Mouse (Mus musculus): ENCODE results near the gene Pibf1. TPM values are rescaled to one million over a fixed set of nuclear protein-coding genes. Genes with fewer than 3 reads are reported as not detected.

The Pibf1 gene
- total and polyA plus RNA-seq, 2 experiments from 2014 or later, result 4.7 to 10.5 TPM

- H3K9me3 ChIP-seq (replicated peaks; ENCODE audit: control insufficient read depth, low read length), result no peaks in the 10 kb centered on the region
- H3K9ac ChIP-seq (replicated peaks; ENCODE audit: low read depth, low read length), result no peak overlapping the region
- H3K4me3 ChIP-seq (ENCODE audit: low read depth, low read length), result no peak overlapping the region
- no peak for TF ChIP-seq EP300 (IDR thresholded peaks at IDR 0.05; ENCODE audit: low read depth)
- no peak for TF ChIP-seq CTCF (IDR thresholded peaks at IDR 0.05; ENCODE audit: low read depth)
- no peaks in the 10 kb centered on the region for H3K27me3 ChIP-seq (ENCODE audit: control insufficient read depth, insufficient read depth, low read length)
- H3K27ac ChIP-seq (ENCODE audit: low read depth), result no peak overlapping the region
- no peak for DNase-seq (ENCODE audit: low spot score)
- H3K4me1 ChIP-seq (ENCODE audit: control insufficient read depth, insufficient read depth), result no peaks in the 10 kb centered on the region
- no peak for ATAC-seq (ENCODE audit: insufficient read depth, low read depth)
- H3K4me2 ChIP-seq (ENCODE audit: low read depth, low read length), result no peak overlapping the region
- 88% methylated on average over 2 of the region's 2 CpGs for WGBS
- H3K36me3 ChIP-seq (replicated peaks; ENCODE audit: control insufficient read depth, insufficient read depth, low read length), result peaks cover 47% of the 10 kb centered on the region
Observed at GRCm38 (mm10) chr14:99140036-99140435, 40.8 kb downstream of the Pibf1 start.

GRCm38 (mm10) chr14:99141786-99142633 is 42.8 kb downstream of the Pibf1 start:
- no peak overlapping the region for H3K27ac ChIP-seq (ENCODE audit: low read depth)
- 26% methylated on average over 15 of the region's 15 CpGs for WGBS

DNA sequence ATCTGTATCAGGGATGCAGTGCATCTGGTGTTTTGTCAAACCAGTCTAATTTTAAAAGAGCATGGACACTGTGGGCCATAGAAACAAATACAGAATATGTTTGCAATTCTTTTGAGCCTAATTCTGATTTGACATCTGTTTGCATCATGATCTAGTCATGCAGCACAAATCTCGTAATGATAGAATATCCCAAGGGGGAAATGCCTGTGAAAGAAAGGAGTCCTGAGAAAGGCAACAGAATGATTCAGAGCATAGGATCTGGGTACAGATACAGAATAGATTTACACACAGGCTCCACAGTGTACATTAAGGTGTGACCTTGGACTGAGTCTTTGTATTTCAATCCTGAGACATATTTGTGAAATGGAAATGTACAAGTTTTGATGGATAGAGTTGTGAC is 47.6 kb downstream of the Pibf1 start:
- WGBS, result 82% methylated on average over 1 of the region's 1 CpGs
- Histone ChIP-seq H3K9ac (replicated peaks; ENCODE audit: low read depth, low read length) (no peak overlapping the region), H3K4me2 (ENCODE audit: low read depth, low read length) (no peak overlapping the region), H3K27ac (ENCODE audit: low read depth) (no peak overlapping the region), H3K4me1 (ENCODE audit: control insufficient read depth, insufficient read depth) (no peaks in the 10 kb centered on the region), H3K9me3 (replicated peaks; ENCODE audit: control insufficient read depth, low read length) (no peaks in the 10 kb centered on the region), H3K27me3 (ENCODE audit: control insufficient read depth, insufficient read depth, low read length) (no peaks in the 10 kb centered on the region), H3K4me3 (ENCODE audit: low read depth, low read length) (no peak overlapping the region), H3K36me3 (replicated peaks; ENCODE audit: control insufficient read depth, insufficient read depth, low read length) (peaks cover 14% of the 10 kb centered on the region; the same call in 1 of the 2 replicates)
- TF ChIP-seq CTCF (IDR thresholded peaks at IDR 0.05; ENCODE audit: low read depth) (no peak), EP300 (IDR thresholded peaks at IDR 0.05; ENCODE audit: low read depth) (no peak)
- DNase-seq (ENCODE audit: low spot score), result no peak
- no peak for ATAC-seq (ENCODE audit: insufficient read depth, low read depth)

More at GRCm38 (mm10) chr14:99141786-99142633, 42.8 kb downstream of the Pibf1 start:
- Histone ChIP-seq H3K36me3 (replicated peaks; ENCODE audit: control insufficient read depth, insufficient read depth, low read length) (peaks cover 39% of the 10 kb centered on the region), H3K4me2 (ENCODE audit: low read depth, low read length) (no peak overlapping the region), H3K9ac (replicated peaks; ENCODE audit: low read depth, low read length) (no peak overlapping the region), H3K4me1 (ENCODE audit: control insufficient read depth, insufficient read depth) (no peaks in the 10 kb centered on the region), H3K9me3 (replicated peaks; ENCODE audit: control insufficient read depth, low read length) (no peaks in the 10 kb centered on the region), H3K4me3 (ENCODE audit: low read depth, low read length) (no peak overlapping the region), H3K27me3 (ENCODE audit: control insufficient read depth, insufficient read depth, low read length) (no peaks in the 10 kb centered on the region)
- DNase-seq (ENCODE audit: low spot score) (peak; percentile 54), ATAC-seq (ENCODE audit: insufficient read depth, low read depth) (peak; percentile 82)
- no peak for TF ChIP-seq EP300 (IDR thresholded peaks at IDR 0.05; ENCODE audit: low read depth)
- peak; percentile 92 for TF ChIP-seq CTCF (IDR thresholded peaks at IDR 0.05; ENCODE audit: low read depth)

DNA sequence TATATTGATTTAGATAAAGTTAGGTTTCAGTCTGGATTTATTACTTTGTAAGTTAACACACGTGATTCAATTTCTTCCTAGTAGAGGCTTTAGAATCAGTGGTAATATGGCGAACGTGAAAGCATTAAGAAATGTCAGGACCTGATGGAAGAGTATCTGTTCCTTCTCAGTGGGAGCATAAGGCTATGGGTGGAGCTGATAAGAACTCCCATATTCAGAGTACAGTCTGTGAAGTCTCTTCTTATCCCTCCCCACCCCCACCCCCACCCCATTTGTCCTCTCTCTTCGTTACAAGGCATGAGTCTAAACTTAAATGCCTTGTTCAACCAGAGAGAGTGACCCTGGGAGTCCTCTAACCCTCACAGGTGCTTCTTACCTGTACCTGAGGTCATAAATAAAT is 53.5 kb downstream of the Pibf1 start:
- Histone ChIP-seq H3K9ac (replicated peaks; ENCODE audit: low read depth, low read length) (no peak overlapping the region), H3K9me3 (replicated peaks; ENCODE audit: control insufficient read depth, low read length) (no peaks in the 10 kb centered on the region), H3K4me2 (ENCODE audit: low read depth, low read length) (no peak overlapping the region), H3K4me3 (ENCODE audit: low read depth, low read length) (no peak overlapping the region), H3K4me1 (ENCODE audit: control insufficient read depth, insufficient read depth) (no peaks in the 10 kb centered on the region), H3K27ac (ENCODE audit: low read depth) (no peak overlapping the region), H3K36me3 (replicated peaks; ENCODE audit: control insufficient read depth, insufficient read depth, low read length) (peaks cover 15% of the 10 kb centered on the region; the same call in 1 of the 2 replicates), H3K27me3 (ENCODE audit: control insufficient read depth, insufficient read depth, low read length) (no peaks in the 10 kb centered on the region)
- TF ChIP-seq CTCF (IDR thresholded peaks at IDR 0.05; ENCODE audit: low read depth) (no peak), EP300 (IDR thresholded peaks at IDR 0.05; ENCODE audit: low read depth) (no peak)
- ATAC-seq (ENCODE audit: insufficient read depth, low read depth) (no peak), DNase-seq (ENCODE audit: low spot score) (no peak)
- 87% methylated on average over 4 of the region's 4 CpGs for WGBS

GRCm38 (mm10) chr14:99159940-99160339 is 60.7 kb downstream of the Pibf1 start:
- no peaks in the 10 kb centered on the region for H3K27me3 ChIP-seq (ENCODE audit: control insufficient read depth, insufficient read depth, low read length)
- no peak for ATAC-seq (ENCODE audit: insufficient read depth, low read depth)
- 72% methylated on average over 6 of the region's 6 CpGs for WGBS
- DNase-seq (ENCODE audit: low spot score), result no peak
- H3K9ac ChIP-seq (replicated peaks; ENCODE audit: low read depth, low read length), result no peak overlapping the region
- H3K36me3 ChIP-seq (replicated peaks; ENCODE audit: control insufficient read depth, insufficient read depth, low read length), result peaks cover 15% of the 10 kb centered on the region; the same call in 1 of the 2 replicates
- H3K9me3 ChIP-seq (replicated peaks; ENCODE audit: control insufficient read depth, low read length), result no peaks in the 10 kb centered on the region
- H3K4me1 ChIP-seq (ENCODE audit: control insufficient read depth, insufficient read depth), result no peaks in the 10 kb centered on the region
- no peak overlapping the region for H3K27ac ChIP-seq (ENCODE audit: low read depth)
- TF ChIP-seq EP300 (IDR thresholded peaks at IDR 0.05; ENCODE audit: low read depth) (no peak), CTCF (IDR thresholded peaks at IDR 0.05; ENCODE audit: low read depth) (no peak)
- H3K4me3 ChIP-seq (ENCODE audit: low read depth, low read length), result no peak overlapping the region
- no peak overlapping the region for H3K4me2 ChIP-seq (ENCODE audit: low read depth, low read length)

All from heart, postnatal 0 days (tissue).